Mouse (Mus musculus): ENCODE measurements around the gene Gtf2f2. TPM values are rescaled to one million over a fixed set of nuclear protein-coding genes. Genes with fewer than 3 reads are reported as not detected.

Gtf2f2 gene
- total RNA-seq, 1 experiment, result 23.2 TPM

GRCm38 (mm10) chr14:75878980-75879379, 131.7 kb downstream of the Gtf2f2 start:
- Histone ChIP-seq H3K9me3 (ENCODE audit: control insufficient read depth, insufficient read depth, low read depth, low read length) (no peaks in the 10 kb centered on the region), H3K36me3 (ENCODE audit: control insufficient read depth, insufficient read depth, low read length, poor library complexity, severe bottlenecking) (no peaks in the 10 kb centered on the region), H3K27ac (ENCODE audit: insufficient read depth, low read depth, low read length, poor library complexity, severe bottlenecking) (no peak overlapping the region), H3K9ac (ENCODE audit: insufficient read depth, low read depth, low read length, poor library complexity, severe bottlenecking) (no peak overlapping the region), H3K4me1 (ENCODE audit: control insufficient read depth in 2 of 2, insufficient read depth in 2 of 2, low read length in 2 of 2, poor library complexity in 1 of 2) (peaks cover 3 to 27% of the 10 kb centered on the region in 2 experiments; a peak in 2 of 4 replicates), H3K4me3 (ENCODE audit: insufficient read depth in 1 of 2, low read depth in 1 of 2, low read length in 2 of 2, poor library complexity in 1 of 2, severe bottlenecking in 1 of 2) (no peak overlapping the region)
- TF ChIP-seq ZC3H11A (IDR thresholded peaks at IDR 0.05; ENCODE audit: borderline replicate concordance, low read depth, low read length), result no peak
- no peak for TF ChIP-seq ZNF384 (IDR thresholded peaks at IDR 0.05; ENCODE audit: low read depth, low read length)
- TF ChIP-seq CHD2 (IDR thresholded peaks at IDR 0.05; ENCODE audit: low read depth, low read length), result no peak
- TF ChIP-seq MAFK (IDR thresholded peaks at IDR 0.05; ENCODE audit: insufficient read depth, low read depth, low read length), result no peak
- TF ChIP-seq HCFC1 (IDR thresholded peaks at IDR 0.05; ENCODE audit: borderline replicate concordance, insufficient read depth, low read length), result no peak
- DNase-seq (ENCODE audit: low read depth, low spot score), result no peak
- in situ Hi-C loops (cut with MboI; ENCODE audit: low sequenced_read_pairs in 2 of 2, unreplicated experiment in 2 of 2), result loop anchor here (25.0 kb wide), 1 partner anchor 208 kb away; no protein-coding TSS in a partner anchor

DNA sequence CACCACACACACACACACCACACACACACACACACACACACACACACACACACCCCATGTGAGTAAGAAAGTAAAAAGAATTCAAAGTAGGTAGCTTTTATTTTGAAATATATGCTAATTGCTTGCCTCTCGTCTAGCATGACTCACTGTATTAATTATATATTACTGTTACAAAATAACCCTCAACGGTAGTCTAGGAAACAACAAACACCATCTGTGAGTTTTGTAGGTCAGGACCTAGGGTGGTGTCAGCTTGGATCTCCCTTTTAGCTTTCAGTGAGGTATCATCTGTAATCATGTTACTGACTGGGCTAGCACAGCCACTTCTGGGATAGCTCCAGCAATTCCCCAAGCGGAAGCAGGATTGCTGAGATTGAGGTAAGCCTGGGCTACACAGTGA, 133.4 kb downstream of the Gtf2f2 start:
- Histone ChIP-seq H3K4me3 (ENCODE audit: insufficient read depth in 1 of 2, low read depth in 1 of 2, low read length in 2 of 2, poor library complexity in 1 of 2, severe bottlenecking in 1 of 2) (no peak overlapping the region), H3K9me3 (ENCODE audit: control insufficient read depth, insufficient read depth, low read depth, low read length) (no peaks in the 10 kb centered on the region), H3K36me3 (ENCODE audit: control insufficient read depth, insufficient read depth, low read length, poor library complexity, severe bottlenecking) (no peaks in the 10 kb centered on the region), H3K4me1 (ENCODE audit: control insufficient read depth in 2 of 2, insufficient read depth in 2 of 2, low read length in 2 of 2, poor library complexity in 1 of 2) (peaks cover 3 to 18% of the 10 kb centered on the region in 2 experiments; a peak in 2 of 4 replicates), H3K9ac (ENCODE audit: insufficient read depth, low read depth, low read length, poor library complexity, severe bottlenecking) (no peak overlapping the region), H3K27ac (ENCODE audit: insufficient read depth, low read depth, low read length, poor library complexity, severe bottlenecking) (no peak overlapping the region)
- in situ Hi-C loops (cut with MboI; ENCODE audit: low sequenced_read_pairs in 2 of 2, unreplicated experiment in 2 of 2), result loop anchor here (25.0 kb wide), 1 partner anchor 210 kb away; no protein-coding TSS in a partner anchor
- no peak for TF ChIP-seq CHD2 (IDR thresholded peaks at IDR 0.05; ENCODE audit: low read depth, low read length)
- TF ChIP-seq HCFC1 (IDR thresholded peaks at IDR 0.05; ENCODE audit: borderline replicate concordance, insufficient read depth, low read length), result no peak
- no peak for TF ChIP-seq ZNF384 (IDR thresholded peaks at IDR 0.05; ENCODE audit: low read depth, low read length)
- no peak for TF ChIP-seq ZC3H11A (IDR thresholded peaks at IDR 0.05; ENCODE audit: borderline replicate concordance, low read depth, low read length)
- TF ChIP-seq MAFK (IDR thresholded peaks at IDR 0.05; ENCODE audit: insufficient read depth, low read depth, low read length), result no peak
- DNase-seq (ENCODE audit: low read depth, low spot score), result no peak

DNA sequence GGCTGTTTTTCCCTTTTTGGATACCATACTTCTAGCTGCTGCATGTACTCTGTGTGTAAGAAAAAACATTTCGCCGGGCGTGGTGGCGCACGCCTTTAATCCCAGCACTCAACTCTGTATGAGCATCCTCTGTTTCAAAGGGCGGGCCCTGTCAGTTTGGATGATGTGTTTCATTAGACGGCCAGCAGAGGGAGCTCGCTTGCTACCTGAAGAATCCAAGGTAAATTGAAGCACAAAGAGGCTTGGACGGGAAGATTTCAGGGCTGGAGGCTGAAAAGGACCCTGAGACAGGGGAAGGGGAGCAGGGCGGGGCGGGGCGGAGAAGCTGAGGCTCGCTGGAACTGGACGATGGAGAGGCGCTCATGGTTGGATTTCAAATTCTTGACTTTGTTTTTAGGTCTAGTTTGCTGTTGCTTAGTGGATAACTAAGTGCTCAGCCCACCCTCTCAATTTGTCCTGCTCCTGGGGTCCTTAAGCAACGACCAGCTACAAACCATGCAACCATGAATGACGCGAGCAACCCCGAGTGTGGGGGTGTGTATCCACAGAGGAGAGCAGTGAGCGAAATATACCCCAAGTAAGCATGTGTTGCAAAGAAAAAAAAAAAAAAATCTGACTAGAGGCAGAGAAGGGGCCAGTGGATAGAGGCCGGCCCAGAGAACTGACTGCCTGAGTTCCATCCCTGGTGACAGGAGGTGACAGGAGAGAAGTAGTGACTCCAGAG, 134.2 kb downstream of the Gtf2f2 start:
- in situ Hi-C loops (cut with MboI; ENCODE audit: low sequenced_read_pairs in 2 of 2, unreplicated experiment in 2 of 2), result loop anchor here (25.0 kb wide), 1 partner anchor 211 kb away; no protein-coding TSS in a partner anchor
- H3K9me3 ChIP-seq (ENCODE audit: control insufficient read depth, insufficient read depth, low read depth, low read length), result no peaks in the 10 kb centered on the region
- no peak for TF ChIP-seq MAFK (IDR thresholded peaks at IDR 0.05; ENCODE audit: insufficient read depth, low read depth, low read length)
- TF ChIP-seq ZNF384 (IDR thresholded peaks at IDR 0.05; ENCODE audit: low read depth, low read length), result no peak
- peak; percentile 87 for TF ChIP-seq ZC3H11A (IDR thresholded peaks at IDR 0.05; ENCODE audit: borderline replicate concordance, low read depth, low read length)
- no peak for TF ChIP-seq CHD2 (IDR thresholded peaks at IDR 0.05; ENCODE audit: low read depth, low read length)
- no peak overlapping the region for H3K4me3 ChIP-seq (ENCODE audit: insufficient read depth in 1 of 2, low read depth in 1 of 2, low read length in 2 of 2, poor library complexity in 1 of 2, severe bottlenecking in 1 of 2)
- no peak overlapping the region for H3K9ac ChIP-seq (ENCODE audit: insufficient read depth, low read depth, low read length, poor library complexity, severe bottlenecking)
- H3K27ac ChIP-seq (ENCODE audit: insufficient read depth, low read depth, low read length, poor library complexity, severe bottlenecking), result no peak overlapping the region
- H3K36me3 ChIP-seq (ENCODE audit: control insufficient read depth, insufficient read depth, low read length, poor library complexity, severe bottlenecking), result no peaks in the 10 kb centered on the region
- H3K4me1 ChIP-seq (ENCODE audit: control insufficient read depth in 2 of 2, insufficient read depth in 2 of 2, low read length in 2 of 2, poor library complexity in 1 of 2), result peaks cover 0 to 11% of the 10 kb centered on the region in 2 experiments; a peak in 1 of 4 replicates
- DNase-seq (ENCODE audit: low read depth, low spot score), result peak; percentile 92

DNA sequence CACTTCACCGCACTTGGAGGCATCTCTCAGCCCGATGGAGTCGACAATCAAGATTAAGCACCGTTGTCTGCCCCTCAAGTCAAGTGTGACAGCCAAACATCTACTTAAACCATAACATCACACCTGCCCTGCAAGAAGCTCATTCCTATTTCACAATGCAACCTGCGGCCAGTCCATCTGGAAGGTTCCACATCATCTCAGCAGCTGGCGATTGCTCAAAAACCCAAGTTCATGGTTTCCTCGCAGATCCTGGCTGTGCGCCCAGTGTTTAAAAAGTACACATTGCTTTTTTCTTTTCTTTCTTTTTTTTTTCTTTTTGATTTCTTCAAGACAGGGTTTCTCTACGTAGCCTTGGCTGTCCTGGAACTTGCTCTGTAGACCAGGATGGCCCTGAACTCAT, 137.1 kb downstream of the Gtf2f2 start:
- Histone ChIP-seq H3K36me3 (ENCODE audit: control insufficient read depth, insufficient read depth, low read length, poor library complexity, severe bottlenecking) (no peaks in the 10 kb centered on the region), H3K4me1 (ENCODE audit: control insufficient read depth in 2 of 2, insufficient read depth in 2 of 2, low read length in 2 of 2, poor library complexity in 1 of 2) (peaks cover 2 to 6% of the 10 kb centered on the region in 2 experiments; a peak in 3 of 4 replicates), H3K9me3 (ENCODE audit: control insufficient read depth, insufficient read depth, low read depth, low read length) (no peaks in the 10 kb centered on the region), H3K4me3 (ENCODE audit: insufficient read depth in 1 of 2, low read depth in 1 of 2, low read length in 2 of 2, poor library complexity in 1 of 2, severe bottlenecking in 1 of 2) (no peak overlapping the region), H3K27ac (ENCODE audit: insufficient read depth, low read depth, low read length, poor library complexity, severe bottlenecking) (no peak overlapping the region), H3K9ac (ENCODE audit: insufficient read depth, low read depth, low read length, poor library complexity, severe bottlenecking) (no peak overlapping the region)
- in situ Hi-C loops (cut with MboI; ENCODE audit: low sequenced_read_pairs in 2 of 2, unreplicated experiment in 2 of 2), result loop anchor here in 1 of 2 experiments (25.0 kb wide), 1 partner anchor 564 kb away; no protein-coding TSS in a partner anchor
- DNase-seq (ENCODE audit: low read depth, low spot score), result no peak
- TF ChIP-seq ZC3H11A (IDR thresholded peaks at IDR 0.05; ENCODE audit: borderline replicate concordance, low read depth, low read length) (no peak), ZNF384 (IDR thresholded peaks at IDR 0.05; ENCODE audit: low read depth, low read length) (no peak), HCFC1 (IDR thresholded peaks at IDR 0.05; ENCODE audit: borderline replicate concordance, insufficient read depth, low read length) (no peak), MAFK (IDR thresholded peaks at IDR 0.05; ENCODE audit: insufficient read depth, low read depth, low read length) (no peak), CHD2 (IDR thresholded peaks at IDR 0.05; ENCODE audit: low read depth, low read length) (no peak)
